In the genomic region with DNA sequence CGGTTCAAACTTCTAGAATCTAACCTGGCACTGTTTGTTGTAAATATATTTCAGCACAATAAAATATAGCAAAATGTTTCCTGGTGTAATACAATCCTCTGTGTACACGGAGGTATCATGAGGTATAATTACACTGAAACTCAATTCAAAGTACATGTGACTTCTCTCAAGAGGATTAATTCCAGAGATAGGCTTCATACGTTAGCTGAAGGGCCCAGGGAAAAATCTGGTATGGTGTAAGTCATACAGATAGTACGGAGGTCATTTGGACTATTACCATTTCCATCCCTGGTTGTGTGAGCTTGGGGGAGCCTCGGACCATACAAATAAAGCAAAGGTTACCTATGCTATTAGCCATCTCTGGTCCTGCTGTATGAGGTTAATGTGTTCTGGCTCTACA, we compare ENCODE assay signal across 30 mouse cellular contexts. TPM values are rescaled to one million over a fixed set of nuclear protein-coding genes. Genes with fewer than 3 reads are reported as not detected.
A peak's percentile ranks its signal among the peaks of the same experiment; 100 is the strongest.
DNase-seq lines count a peak whose midpoint lies in the region; ATAC-seq and TF ChIP-seq lines count a peak whose summit lies in the region.
"Had no signal": no experiment of that assay in that cellular context is flagged by ENCODE, and none has a peak within 500 bp of the region (broad histone marks: within the 10 kb centered on the region; RNA-seq: fewer than 3 reads in every experiment).

No protein-coding gene starts in this region.

- ATAC-seq in intestine, embryonic 15.5 days, result peak; percentile 52
- ATAC-seq in intestine, postnatal 0 days, result peak; percentile 14; the same call in 1 of the 2 replicates
- no peak for ATAC-seq in cerebellum, adult (ENCODE audit: insufficient number of reproducible peaks, low FRiP score, low TSS enrichment)
- ATAC-seq: activated CD4-positive, CD25-positive, alpha-beta regulatory T cell, adult 4 months; CD4-positive, CD25-positive, alpha-beta regulatory T cell, adult 4 months; forebrain, embryonic 15.5 days; forebrain, postnatal 0 days; Patski had no signal

- DNase-seq in heart, adult 11 months, result peak; percentile 13
- DNase-seq in heart, adult 2 months, result no peak
- DNase-seq: adrenal gland, adult 8-10 months; adrenal gland, postnatal 14 days; adrenal gland, postnatal 36 days; B cell, adult 2 months; cerebellum, adult 11 months; cerebellum, adult 18-20 months; cerebellum, adult 8-10 months; cerebellum, adult 9-11 months; cerebellum, postnatal 14 days; cerebellum, postnatal 36 days; embryo, embryonic 11 days; forebrain, postnatal 0 days had no signal

- intact Hi-C loops in heart, adult 2 months (cut with DNase I), result no loop called here

- H3K36me3 ChIP-seq in heart, adult 2 months (ENCODE audit: control insufficient read depth, insufficient read depth, low read length), result peaks cover 14% of the 10 kb centered on the region
- no peaks in the 10 kb centered on the region for H3K36me3 ChIP-seq in intestine, embryonic 15.5 days
- no peaks in the 10 kb centered on the region for H3K36me3 ChIP-seq in intestine, postnatal 0 days (ENCODE audit: control insufficient read depth, insufficient read depth)
- H3K36me3 ChIP-seq: embryonic facial prominence, embryonic 13.5 days; embryonic facial prominence, embryonic 15.5 days; forebrain, embryonic 10.5 days; forebrain, embryonic 12.5 days; forebrain, embryonic 15.5 days; G1E had no signal

- WGBS in heart, adult 2 months, result 56% methylated on average over 5 of the region's 5 CpGs
- 63% methylated on average over 5 of the region's 5 CpGs for WGBS in intestine, embryonic 15.5 days
- 39% methylated on average over 5 of the region's 5 CpGs for WGBS in intestine, postnatal 0 days

- H3K9me3 ChIP-seq in intestine, embryonic 15.5 days, result no peaks in the 10 kb centered on the region
- no peaks in the 10 kb centered on the region for H3K9me3 ChIP-seq in intestine, postnatal 0 days (ENCODE audit: control insufficient read depth)
- H3K9me3 ChIP-seq: embryonic facial prominence, embryonic 13.5 days; embryonic facial prominence, embryonic 15.5 days; forebrain, embryonic 10.5 days; forebrain, embryonic 12.5 days; forebrain, embryonic 15.5 days; G1E had no signal

- H3K4me1 ChIP-seq in heart, adult 2 months (ENCODE audit: control insufficient read depth, insufficient read depth, low read length), result peaks cover 4% of the 10 kb centered on the region
- H3K4me1 ChIP-seq in intestine, embryonic 15.5 days (replicated peaks), result no peaks in the 10 kb centered on the region
- 0 out of 2 replicates have a peak, but pooled peaks cover 3% of the 10 kb centered on the region for H3K4me1 ChIP-seq in intestine, postnatal 0 days (replicated peaks; ENCODE audit: control insufficient read depth, insufficient read depth, low read length)
- H3K4me1 ChIP-seq: forebrain, embryonic 10.5 days; forebrain, embryonic 12.5 days; forebrain, embryonic 15.5 days had no signal

- no peak for TF ChIP-seq EP300 in heart, adult 2 months (IDR thresholded peaks at IDR 0.05; ENCODE audit: insufficient read depth, low read depth, low read length)

- no peak overlapping the region for H3K27ac ChIP-seq in heart, adult 2 months
- H3K27ac ChIP-seq in intestine, embryonic 15.5 days, result no peak overlapping the region
- no peak overlapping the region for H3K27ac ChIP-seq in intestine, postnatal 0 days (ENCODE audit: low read depth, low read length)
- H3K27ac ChIP-seq: embryonic facial prominence, embryonic 13.5 days; embryonic facial prominence, embryonic 15.5 days; forebrain, embryonic 10.5 days; forebrain, embryonic 12.5 days; forebrain, embryonic 15.5 days had no signal

- H3K4me2 ChIP-seq in intestine, embryonic 15.5 days (replicated peaks), result no peak overlapping the region
- peak overlapping the region; percentile 65 for H3K4me2 ChIP-seq in intestine, postnatal 0 days (replicated peaks; ENCODE audit: low read depth)
- H3K4me2 ChIP-seq: embryonic facial prominence, embryonic 13.5 days; embryonic facial prominence, embryonic 15.5 days; forebrain, embryonic 12.5 days; forebrain, embryonic 15.5 days had no signal

- H3K79me2 ChIP-seq in heart, adult 2 months (replicated peaks; ENCODE audit: control insufficient read depth, insufficient read depth, low read length), result peaks cover 1% of the 10 kb centered on the region; the same call in 1 of the 2 replicates

- TF ChIP-seq POLR2A in heart, adult 2 months (IDR thresholded peaks at IDR 0.05; ENCODE audit: insufficient read depth, low read depth, low read length), result no peak

- H3K27me3 ChIP-seq in heart, adult 2 months (ENCODE audit: control insufficient read depth, insufficient read depth, low read length), result no peaks in the 10 kb centered on the region
- no peaks in the 10 kb centered on the region for H3K27me3 ChIP-seq in intestine, embryonic 15.5 days (replicated peaks)
- no peaks in the 10 kb centered on the region for H3K27me3 ChIP-seq in intestine, postnatal 0 days (replicated peaks; ENCODE audit: control insufficient read depth, insufficient read depth, low read length)
- H3K27me3 ChIP-seq: CH12.LX; embryonic facial prominence, embryonic 15.5 days; forebrain, embryonic 12.5 days; forebrain, embryonic 15.5 days had no signal

- H3K9ac ChIP-seq in heart, adult 2 months (ENCODE audit: low read depth, low read length), result no peak overlapping the region
- H3K9ac ChIP-seq in intestine, embryonic 15.5 days, result no peak overlapping the region
- no peak overlapping the region for H3K9ac ChIP-seq in intestine, postnatal 0 days (ENCODE audit: low read depth, low read length)
- H3K9ac ChIP-seq: embryonic facial prominence, embryonic 13.5 days; embryonic facial prominence, embryonic 15.5 days; forebrain, embryonic 12.5 days; forebrain, embryonic 15.5 days; forebrain, postnatal 0 days had no signal

- no peak for TF ChIP-seq CTCF in heart, adult 2 months (IDR thresholded peaks at IDR 0.05)
- no peak for TF ChIP-seq CTCF in intestine, postnatal 0 days (IDR thresholded peaks at IDR 0.05; ENCODE audit: low read depth)

- H3K4me3 ChIP-seq in heart, adult 2 months, result no peak overlapping the region
- H3K4me3 ChIP-seq in intestine, embryonic 15.5 days (replicated peaks), result no peak overlapping the region
- peak overlapping the region; percentile 24; the same call in 1 of the 2 replicates for H3K4me3 ChIP-seq in intestine, postnatal 0 days (ENCODE audit: low read depth, low read length)
- H3K4me3 ChIP-seq: embryonic facial prominence, embryonic 13.5 days; embryonic facial prominence, embryonic 15.5 days; erythroblast, embryonic 14.5 days; forebrain, embryonic 10.5 days; forebrain, embryonic 12.5 days; forebrain, embryonic 15.5 days had no signal

RNA-seq across cellular contexts. Expression of a gene that starts 1.9 kb away (rescaled TPM):
- total RNA-seq in heart, adult 2 months (2021), result 1 to 10 TPM; 1.3 to 1.5 TPM
- 2.4 and 4.9 TPM in 2 replicates for polyA plus RNA-seq in heart, adult 2 months (2012; rRNA removed)
- polyA plus RNA-seq in intestine, embryonic 15.5 days (2015; fragmentation: Nextera tagmentation; extraction: Ambion mirVana), result 7.9 and 9.1 TPM in 2 replicates
- 87.0 and 90.6 TPM in 2 replicates for polyA plus RNA-seq in intestine, postnatal 0 days (2015; fragmentation: Nextera tagmentation; extraction: Ambion mirVana)
- polyA plus RNA-seq: erythroblast, embryonic 14.5 days; forebrain, embryonic 10.5 days; G1E had no signal

RNA-seq across cellular contexts. Expression of a gene that starts 2.1 kb away (rescaled TPM):
- 1 to 10 TPM; 1.6 to 2.0 TPM for total RNA-seq in heart, adult 2 months (2021)
- 1.0 and 1.9 TPM in 2 replicates for polyA plus RNA-seq in heart, adult 2 months (2012; rRNA removed)
- 7.3 and 9.7 TPM in 2 replicates for polyA plus RNA-seq in intestine, embryonic 15.5 days (2015; fragmentation: Nextera tagmentation; extraction: Ambion mirVana)
- 128 and 134 TPM in 2 replicates for polyA plus RNA-seq in intestine, postnatal 0 days (2015; fragmentation: Nextera tagmentation; extraction: Ambion mirVana)
- total RNA-seq: common myeloid progenitor, adult 5-6 weeks had no signal
- polyA plus RNA-seq: erythroblast, embryonic 14.5 days; forebrain, embryonic 10.5 days; forebrain, embryonic 12.5 days; G1E had no signal

RNA-seq across cellular contexts. Expression of a gene that starts 34.8 kb away (rescaled TPM):
- 1 to 10 TPM; 1.2 to 1.4 TPM for total RNA-seq in heart, adult 2 months (2021)
- 0.90 and 2.4 TPM in 2 replicates for polyA plus RNA-seq in heart, adult 2 months (2012; rRNA removed)
- 0.23 and 0.29 TPM in 2 replicates for polyA plus RNA-seq in intestine, embryonic 15.5 days (2015; fragmentation: Nextera tagmentation; extraction: Ambion mirVana)
- polyA plus RNA-seq in intestine, postnatal 0 days (2015; fragmentation: Nextera tagmentation; extraction: Ambion mirVana), result 2.2 and 2.3 TPM in 2 replicates
- total RNA-seq: CH12.LX; common myeloid progenitor, adult 5-6 weeks; G1E had no signal
- polyA plus RNA-seq: embryonic facial prominence, embryonic 11.5 days; embryonic facial prominence, embryonic 13.5 days; erythroblast, embryonic 14.5 days; forebrain, embryonic 10.5 days; G1E had no signal

RNA-seq across cellular contexts. Expression of a gene that starts 40.9 kb away (rescaled TPM):
- 1 to 10 TPM; 1.5 to 1.8 TPM for total RNA-seq in heart, adult 2 months (2021)
- 1.3 and 2.8 TPM in 2 replicates for polyA plus RNA-seq in heart, adult 2 months (2012; rRNA removed)
- polyA plus RNA-seq in intestine, embryonic 15.5 days (2015; fragmentation: Nextera tagmentation; extraction: Ambion mirVana), result 0.53 and 0.59 TPM in 2 replicates
- 18.8 and 19.4 TPM in 2 replicates for polyA plus RNA-seq in intestine, postnatal 0 days (2015; fragmentation: Nextera tagmentation; extraction: Ambion mirVana)
- total RNA-seq: common myeloid progenitor, adult 5-6 weeks had no signal
- polyA plus RNA-seq: embryonic facial prominence, embryonic 11.5 days; G1E had no signal

RNA-seq across cellular contexts. Expression of a gene that starts 59.3 kb away (rescaled TPM):
- 1 to 10 TPM; 3.7 to 4.4 TPM for total RNA-seq in heart, adult 2 months (2021)
- 2.9 and 7.6 TPM in 2 replicates for polyA plus RNA-seq in heart, adult 2 months (2012; rRNA removed)
- polyA plus RNA-seq in intestine, embryonic 15.5 days (2015; fragmentation: Nextera tagmentation; extraction: Ambion mirVana), result 0.81 and 1.5 TPM in 2 replicates
- 43.5 and 50.2 TPM in 2 replicates for polyA plus RNA-seq in intestine, postnatal 0 days (2015; fragmentation: Nextera tagmentation; extraction: Ambion mirVana)
- polyA plus RNA-seq: erythroblast, embryonic 14.5 days; G1E had no signal

Comparison
In these comparisons a context has a peak if more than half of its experiments do, and no peak if none do; other contexts are left out.
1. RNA of a gene that starts 2.1 kb away (polyA plus RNA-seq): 128 to 134 TPM in intestine, postnatal 0 days; 7.3 to 9.7 TPM in intestine, embryonic 15.5 days and 1.0 to 1.9 TPM in heart, adult 2 months; every median in the first group is over 10 times any median in the second.